8 mouse cellular contexts compared by ENCODE assay signal in genomic region chr7:128237593-128237926, GRCm38 (mm10). TPM values are rescaled to one million over a fixed set of nuclear protein-coding genes. Genes with fewer than 3 reads are reported as not detected.
DNase-seq lines count a peak whose midpoint lies in the region; ATAC-seq and TF ChIP-seq lines count a peak whose summit lies in the region.

No protein-coding gene starts in this region.

- H3K4me1 ChIP-seq in liver, adult 2 months (ENCODE audit: control insufficient read depth, insufficient read depth, low read length): peaks cover 19% of the 10 kb centered on the region
- H3K4me1 ChIP-seq in embryonic facial prominence, embryonic 13.5 days: peaks cover 23% of the 10 kb centered on the region
- peaks cover 13% of the 10 kb centered on the region for H3K4me1 ChIP-seq in intestine, embryonic 16.5 days (ENCODE audit: control insufficient read depth, insufficient read depth, low read length)
- H3K4me1 ChIP-seq in neural tube, embryonic 13.5 days (replicated peaks): peaks cover 41% of the 10 kb centered on the region

- H3K36me3 ChIP-seq in liver, adult 2 months (ENCODE audit: control insufficient read depth, insufficient read depth, low read length): no peaks in the 10 kb centered on the region
- peaks cover 45% of the 10 kb centered on the region for H3K36me3 ChIP-seq in embryonic facial prominence, embryonic 13.5 days
- H3K36me3 ChIP-seq in intestine, embryonic 16.5 days (ENCODE audit: control insufficient read depth, insufficient read depth, low read length): peaks cover 4% of the 10 kb centered on the region; the same call in 1 of the 2 replicates
- H3K36me3 ChIP-seq in neural tube, embryonic 13.5 days: peaks cover 35% of the 10 kb centered on the region

- H3K79me2 ChIP-seq in liver, adult 2 months (ENCODE audit: control insufficient read depth, insufficient read depth, low read length): no peaks in the 10 kb centered on the region

- TF ChIP-seq CTCF in liver, adult 2 months (IDR thresholded peaks at IDR 0.05; ENCODE audit: low read depth, low read length): no peak

- peak overlapping the region; percentile 70 for H3K4me3 ChIP-seq in liver, adult 2 months (ENCODE audit: insufficient read depth, low read depth, low read length)
- H3K4me3 ChIP-seq in embryonic facial prominence, embryonic 13.5 days: peak overlapping the region; percentile 72
- H3K4me3 ChIP-seq in intestine, embryonic 16.5 days (ENCODE audit: low read length): peak overlapping the region; percentile 73
- peak overlapping the region; percentile 71 for H3K4me3 ChIP-seq in neural tube, embryonic 13.5 days

- under 1% methylated on average over 25 of the region's 25 CpGs for WGBS in liver, adult 2 months
- WGBS in embryonic facial prominence, embryonic 13.5 days: under 1% methylated on average over 25 of the region's 25 CpGs
- under 1% methylated on average over 25 of the region's 25 CpGs for WGBS in intestine, embryonic 16.5 days
- whole genome bisulfite sequencing in neural tube, embryonic 13.5 days: under 1% methylated on average over 25 of the region's 25 CpGs

- ATAC-seq in embryonic facial prominence, embryonic 13.5 days (ENCODE audit: insufficient number of reproducible peaks, insufficient read depth, low FRiP score, low TSS enrichment, low read depth): no peak
- ATAC-seq in intestine, embryonic 16.5 days: no peak
- no peak for ATAC-seq in neural tube, embryonic 13.5 days (ENCODE audit: low read depth)

- no peaks in the 10 kb centered on the region for H3K27me3 ChIP-seq in liver, adult 2 months (ENCODE audit: control insufficient read depth, insufficient read depth, low read length)
- H3K27me3 ChIP-seq in embryonic facial prominence, embryonic 13.5 days: no peaks in the 10 kb centered on the region
- H3K27me3 ChIP-seq in intestine, embryonic 16.5 days (replicated peaks; ENCODE audit: control insufficient read depth, insufficient read depth, low read length): no peaks in the 10 kb centered on the region
- no peaks in the 10 kb centered on the region for H3K27me3 ChIP-seq in neural tube, embryonic 13.5 days

- peak overlapping the region; percentile 88 for H3K27ac ChIP-seq in liver, adult 2 months (replicated peaks; ENCODE audit: insufficient read depth, low read depth, low read length)
- H3K27ac ChIP-seq in embryonic facial prominence, embryonic 13.5 days: peak overlapping the region; percentile 99
- H3K27ac ChIP-seq in intestine, embryonic 16.5 days (ENCODE audit: low read length): peak overlapping the region; percentile 95
- H3K27ac ChIP-seq in neural tube, embryonic 13.5 days (replicated peaks): peak overlapping the region; percentile 98

- peak overlapping the region; percentile 64 for H3K4me2 ChIP-seq in embryonic facial prominence, embryonic 13.5 days
- H3K4me2 ChIP-seq in intestine, embryonic 16.5 days (ENCODE audit: low read depth, low read length): peak overlapping the region; percentile 56
- peak overlapping the region; percentile 95 for H3K4me2 ChIP-seq in neural tube, embryonic 13.5 days

- no peaks in the 10 kb centered on the region for H3K9me3 ChIP-seq in embryonic facial prominence, embryonic 13.5 days
- no peaks in the 10 kb centered on the region for H3K9me3 ChIP-seq in intestine, embryonic 16.5 days (ENCODE audit: control insufficient read depth, low read length)
- H3K9me3 ChIP-seq in neural tube, embryonic 13.5 days: no peaks in the 10 kb centered on the region

- no peak for DNase-seq in liver, adult 2 months (ENCODE audit: extremely low read depth, low read depth, low spot score)
- no peak for DNase-seq in liver
- no peak for DNase-seq in cerebellum, postnatal 36 days
- DNase-seq in ovary, adult 18-20 months (ENCODE audit: low spot score): no peak
- DNase-seq in left cerebral cortex, adult 11 months (ENCODE audit: low spot score): no peak

- peak overlapping the region; percentile 77 for H3K9ac ChIP-seq in liver, adult 2 months (ENCODE audit: low read depth, low read length)
- peak overlapping the region; percentile 83 for H3K9ac ChIP-seq in embryonic facial prominence, embryonic 13.5 days
- peak overlapping the region; percentile 89 for H3K9ac ChIP-seq in intestine, embryonic 16.5 days (ENCODE audit: low read depth, low read length)
- H3K9ac ChIP-seq in neural tube, embryonic 13.5 days: peak overlapping the region; percentile 81

- TF ChIP-seq POLR2A in liver, adult 2 months (IDR thresholded peaks at IDR 0.05; ENCODE audit: extremely low read depth, insufficient read depth, low read length): no peak

RNA-seq across cellular contexts. Expression of gene 9130023H24Rik, which starts 0.3 kb away (rescaled TPM):
- total RNA-seq in liver, adult 2 months (2014; rRNA removed): 1.8 and 2.4 TPM in 2 replicates
- 0.91 and 1.4 TPM in 2 replicates for polyA plus RNA-seq in liver, adult 2 months (2012; rRNA removed)
- polyA plus RNA-seq in embryonic facial prominence, embryonic 13.5 days (2015; fragmentation: Nextera tagmentation; extraction: Ambion mirVana): 8.8 and 9.3 TPM in 2 replicates
- 5.7 and 6.5 TPM in 2 replicates for polyA plus RNA-seq in intestine, embryonic 16.5 days (2015; fragmentation: Nextera tagmentation; extraction: Ambion mirVana)
- 9.4 and 9.8 TPM in 2 replicates for polyA plus RNA-seq in neural tube, embryonic 13.5 days (2015; fragmentation: Nextera tagmentation; extraction: Ambion mirVana)

RNA-seq across cellular contexts. Expression of gene Armc5, which starts 0.4 kb away (rescaled TPM):
- 2.1 and 3.2 TPM in 2 replicates for total RNA-seq in liver, adult 2 months (2014; rRNA removed)
- polyA plus RNA-seq in liver, adult 2 months (2012; rRNA removed): 11.3 and 12.7 TPM in 2 replicates
- 16.3 and 17.7 TPM in 2 replicates for polyA plus RNA-seq in embryonic facial prominence, embryonic 13.5 days (2015; fragmentation: Nextera tagmentation; extraction: Ambion mirVana)
- 15.4 and 17.8 TPM in 2 replicates for polyA plus RNA-seq in intestine, embryonic 16.5 days (2015; fragmentation: Nextera tagmentation; extraction: Ambion mirVana)
- polyA plus RNA-seq in neural tube, embryonic 13.5 days (2015; fragmentation: Nextera tagmentation; extraction: Ambion mirVana): 12.7 and 14.6 TPM in 2 replicates

RNA-seq across cellular contexts. Expression of gene Tgfb1i1, which starts 9.1 kb away (rescaled TPM):
- 0.65 and 1.1 TPM in 2 replicates for total RNA-seq in liver, adult 2 months (2014; rRNA removed)
- polyA plus RNA-seq in liver, adult 2 months (2012; rRNA removed): 1.6 and 2.0 TPM in 2 replicates
- 50.4 and 52.5 TPM in 2 replicates for polyA plus RNA-seq in embryonic facial prominence, embryonic 13.5 days (2015; fragmentation: Nextera tagmentation; extraction: Ambion mirVana)
- 167 and 175 TPM in 2 replicates for polyA plus RNA-seq in intestine, embryonic 16.5 days (2015; fragmentation: Nextera tagmentation; extraction: Ambion mirVana)
- 33.4 and 37.0 TPM in 2 replicates for polyA plus RNA-seq in neural tube, embryonic 13.5 days (2015; fragmentation: Nextera tagmentation; extraction: Ambion mirVana)

RNA-seq across cellular contexts. Expression of gene Slc5a2, which starts 27.9 kb away (rescaled TPM):
- 0.07 TPM in 1 of 2 replicates, not detected in the other for total RNA-seq in liver, adult 2 months (2014; rRNA removed)
- polyA plus RNA-seq in liver, adult 2 months (2012; rRNA removed): not detected in 2 replicates
- polyA plus RNA-seq in embryonic facial prominence, embryonic 13.5 days (2015; fragmentation: Nextera tagmentation; extraction: Ambion mirVana): 0.42 TPM in 1 of 2 replicates, not detected in the other
- polyA plus RNA-seq in intestine, embryonic 16.5 days (2015; fragmentation: Nextera tagmentation; extraction: Ambion mirVana): not detected in 2 replicates
- polyA plus RNA-seq in neural tube, embryonic 13.5 days (2015; fragmentation: Nextera tagmentation; extraction: Ambion mirVana): not detected in 2 replicates

RNA-seq across cellular contexts. Expression of gene Cox6a2, which starts 31.4 kb away (rescaled TPM):
- total RNA-seq in liver, adult 2 months (2014; rRNA removed): 0.28 TPM in 1 of 2 replicates, not detected in the other
- 0.18 and 0.45 TPM in 2 replicates for polyA plus RNA-seq in liver, adult 2 months (2012; rRNA removed)
- 2.6 and 5.1 TPM in 2 replicates for polyA plus RNA-seq in embryonic facial prominence, embryonic 13.5 days (2015; fragmentation: Nextera tagmentation; extraction: Ambion mirVana)
- 0.77 and 0.95 TPM in 2 replicates for polyA plus RNA-seq in intestine, embryonic 16.5 days (2015; fragmentation: Nextera tagmentation; extraction: Ambion mirVana)
- 2.1 and 3.8 TPM in 2 replicates for polyA plus RNA-seq in neural tube, embryonic 13.5 days (2015; fragmentation: Nextera tagmentation; extraction: Ambion mirVana)

Comparison
In these comparisons a context has a peak if more than half of its experiments do, and no peak if none do; other contexts are left out.
1. RNA of gene Tgfb1i1, which starts 9.1 kb away (polyA plus RNA-seq): 167 to 175 TPM in intestine, embryonic 16.5 days, 50.4 to 52.5 TPM in embryonic facial prominence, embryonic 13.5 days and 33.4 to 37.0 TPM in neural tube, embryonic 13.5 days; 1.6 to 2.0 TPM in liver, adult 2 months; every median in the first group is over 10 times any median in the second.
2. Peak in every context shown above with its lines, with median percentiles within 50 percentile points of each other: H3K27ac ChIP-seq, H3K4me3 ChIP-seq, H3K9ac ChIP-seq and H3K4me2 ChIP-seq.